Mouse (Mus musculus) brain, embryonic 14.5 days (tissue): Measurements from ENCODE around the gene Acp5.

Experiments
- CTCF ChIP-seq: fragments of 200-500 bp; IDR thresholded peaks from 2 replicates; pipeline ENCODE4 v1.5.1; 2012; ENCODE audit warnings: inconsistent platforms, mild to moderate bottlenecking, moderate library complexity, borderline replicate concordance; ENCODE audit not compliant: insufficient read depth, insufficient read length; ENCODE audit errors: extremely low read depth
- POLR2A ChIP-seq: fragments of 200-500 bp; IDR thresholded peaks from 2 replicates; pipeline ENCODE4 v1.6.1; 2012; ENCODE audit warnings: mild to moderate bottlenecking, inconsistent platforms, borderline replicate concordance; ENCODE audit not compliant: poor library complexity, insufficient read depth, insufficient read length, severe bottlenecking; ENCODE audit errors: extremely low read depth

DNA sequence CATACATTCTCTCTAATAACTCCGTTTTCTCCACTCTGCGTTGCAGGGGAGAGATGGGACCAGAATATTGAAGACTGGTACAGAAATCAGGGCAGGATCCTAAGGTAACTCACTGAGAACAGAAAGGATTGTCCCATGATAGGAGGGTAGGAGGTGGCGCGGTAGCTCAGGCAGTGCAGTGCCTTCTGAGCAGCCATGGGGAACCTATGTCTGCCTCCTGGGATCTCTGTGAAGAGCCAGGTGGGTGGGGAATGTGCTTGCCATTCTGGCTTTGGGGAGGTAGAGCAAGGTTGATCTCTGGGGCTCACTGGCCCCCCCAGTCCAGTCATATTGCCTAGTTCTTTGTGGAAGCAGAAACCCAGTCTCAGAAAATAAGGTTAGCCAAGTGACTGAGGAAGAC lies 32.2 kb upstream of the Acp5 start:
- TF ChIP-seq CTCF = no peak
- no peak for TF ChIP-seq POLR2A
